Mouse (Mus musculus) central nervous system, embryonic 11.5 days (tissue): Measurements from ENCODE around the gene Cpz. TPM values are rescaled to one million over a fixed set of nuclear protein-coding genes. Genes with fewer than 3 reads are reported as not detected.

Experiments used
- polyA plus RNA-seq: library from polyadenylated mRNA; depleted of rRNA; stranded (reverse); fragments of >200 nt; gene quantifications from 2 replicates; pipeline ENCODE4 v1.2.3, GENCODE M21; 2012; rRNA removed

Cpz gene
- polyA plus RNA-seq: 4.5 and 4.8 TPM in 2 replicates

GRCm38 (mm10) chr5:35525469-35526123 is at the start of gene Cpz:
TSS of gene Cpz (minus strand) at chr5:35525698.

DNA sequence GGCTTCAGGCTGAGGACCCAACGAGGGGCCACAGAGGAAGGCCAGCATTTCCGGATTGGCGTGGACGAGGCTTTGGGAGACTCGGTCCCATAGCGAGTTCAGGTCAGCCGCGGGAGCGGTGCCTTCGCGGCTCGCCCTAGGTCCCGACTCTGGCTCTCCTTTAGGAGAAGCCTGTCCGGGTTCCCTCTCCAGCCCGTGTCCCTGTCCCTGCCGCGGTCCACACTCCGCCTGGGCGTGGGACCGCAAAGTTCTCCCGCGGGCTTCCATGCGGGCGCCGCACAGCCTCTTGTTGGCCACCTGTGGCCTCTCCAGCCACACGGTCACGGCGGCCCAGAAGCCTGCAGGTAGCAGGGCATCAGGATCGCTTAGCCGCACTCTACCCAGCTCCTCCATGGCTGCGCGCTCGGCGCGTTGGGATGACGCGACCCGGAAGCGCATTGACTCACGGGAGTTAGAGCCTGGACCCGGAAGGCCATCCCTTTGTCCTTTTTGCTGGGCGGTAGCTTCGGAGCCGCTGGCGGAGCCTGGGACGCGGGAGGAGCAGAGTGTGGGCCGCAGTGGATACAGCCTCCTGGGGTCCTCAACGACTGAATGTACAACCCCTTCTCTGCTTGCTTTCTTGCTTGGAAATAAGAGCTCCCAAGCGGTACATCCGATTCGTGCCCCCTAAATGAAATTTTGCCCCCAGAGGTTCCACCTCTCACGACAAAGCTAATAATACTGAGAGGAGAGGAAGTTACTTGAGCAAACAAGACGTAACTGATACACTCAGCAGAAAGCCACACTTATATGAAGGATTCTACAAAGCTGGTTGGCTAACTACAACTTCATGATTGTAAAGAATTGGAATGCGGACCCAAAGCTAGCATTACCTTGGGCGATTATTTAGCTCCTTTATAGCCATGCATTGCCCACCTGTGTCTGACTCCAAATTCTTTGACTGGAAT is 49.4 kb upstream of the Cpz start, which contains the start of gene Trmt44:
Gene Trmt44, minus strand, starts transcription at position 418 of the 947 bp plus-strand sequence.

Other genes starting within 250 kb of the Cpz start
- gene Adra2c, start 247.4 kb downstream of the Cpz start, polyA plus RNA-seq: 0.19 and 0.22 TPM in 2 replicates
- gene Hmx1, start 136.6 kb downstream of the Cpz start, polyA plus RNA-seq: 3.5 and 6.5 TPM in 2 replicates
- 7.7 and 9.6 TPM in 2 replicates for gene Trmt44, start 49.4 kb upstream of the Cpz start, polyA plus RNA-seq
- gene Acox3, start 57.3 kb upstream of the Cpz start, polyA plus RNA-seq: 21.6 and 24.3 TPM in 2 replicates
- gene Htra3, start 154.1 kb upstream of the Cpz start, polyA plus RNA-seq: 3.6 and 4.1 TPM in 2 replicates
- 2.0 and 2.1 TPM in 2 replicates for gene Sh3tc1, start 214.3 kb upstream of the Cpz start, polyA plus RNA-seq
- gene Ablim2, start 232.2 kb upstream of the Cpz start, polyA plus RNA-seq: 0.58 and 0.98 TPM in 2 replicates